In genomic region chr1:86443386-86444172, GRCm38 (mm10) we compare ENCODE assay signal across 8 mouse cellular contexts. TPM values are rescaled to one million over a fixed set of nuclear protein-coding genes. Genes with fewer than 3 reads are reported as not detected.
DNase-seq lines count a peak whose midpoint lies in the region; ATAC-seq and TF ChIP-seq lines count a peak whose summit lies in the region.

No protein-coding gene starts in this region.

- no peak for TF ChIP-seq CTCF in spleen, adult 2 months (IDR thresholded peaks at IDR 0.05; ENCODE audit: extremely low read depth, insufficient read depth, insufficient read length, insufficient replicate concordance)

- no peaks in the 10 kb centered on the region for H3K9me3 ChIP-seq in intestine, embryonic 15.5 days
- H3K9me3 ChIP-seq in midbrain, embryonic 14.5 days (ENCODE audit: control insufficient read depth, low read length): no peaks in the 10 kb centered on the region

- peaks cover 7% of the 10 kb centered on the region; the same call in 1 of the 2 replicates for H3K4me1 ChIP-seq in spleen, adult 2 months (ENCODE audit: control insufficient read depth, insufficient read depth, insufficient read length)
- H3K4me1 ChIP-seq in intestine, embryonic 15.5 days (replicated peaks): peaks cover 46% of the 10 kb centered on the region
- peaks cover 33% of the 10 kb centered on the region for H3K4me1 ChIP-seq in midbrain, embryonic 14.5 days (ENCODE audit: control insufficient read depth, insufficient read depth, low read length)

- ATAC-seq in intestine, embryonic 15.5 days: no peak
- ATAC-seq in midbrain, embryonic 14.5 days (ENCODE audit: low FRiP score, low TSS enrichment): no peak
- ATAC-seq in inflammation-experienced regulatory T-cells, adult 6 months: no peak

- TF ChIP-seq POLR2A in spleen, adult 2 months (IDR thresholded peaks at IDR 0.05; ENCODE audit: low read depth, low read length): no peak

- H3K9ac ChIP-seq in intestine, embryonic 15.5 days: peak overlapping the region; percentile 82
- H3K9ac ChIP-seq in midbrain, embryonic 14.5 days (replicated peaks; ENCODE audit: low read length): peak overlapping the region; percentile 95

- WGBS in spleen, adult 2 months: 49% methylated on average over 8 of the region's 8 CpGs
- WGBS in intestine, embryonic 15.5 days: 51% methylated on average over 8 of the region's 8 CpGs
- 56% methylated on average over 8 of the region's 8 CpGs for WGBS in midbrain, embryonic 14.5 days

- H3K27ac ChIP-seq in spleen, adult 2 months (ENCODE audit: insufficient read depth, low read length): peak overlapping the region; percentile 50; the same call in 1 of the 2 replicates
- H3K27ac ChIP-seq in intestine, embryonic 15.5 days: peak overlapping the region; percentile 99
- H3K27ac ChIP-seq in midbrain, embryonic 14.5 days (replicated peaks; ENCODE audit: low read depth, low read length): peak overlapping the region; percentile 99

- no peak overlapping the region for H3K4me3 ChIP-seq in spleen, adult 2 months (ENCODE audit: extremely low read depth, insufficient read depth, insufficient read length)
- H3K4me3 ChIP-seq in intestine, embryonic 15.5 days (replicated peaks): no peak overlapping the region
- H3K4me3 ChIP-seq in midbrain, embryonic 14.5 days (replicated peaks; ENCODE audit: low read depth, low read length): peak overlapping the region; percentile 51

- H3K36me3 ChIP-seq in spleen, adult 2 months (ENCODE audit: control insufficient read depth, insufficient read depth, low read length): no peaks in the 10 kb centered on the region
- no peaks in the 10 kb centered on the region for H3K36me3 ChIP-seq in intestine, embryonic 15.5 days
- H3K36me3 ChIP-seq in midbrain, embryonic 14.5 days (ENCODE audit: control insufficient read depth, insufficient read depth, low read length): no peaks in the 10 kb centered on the region

- H3K4me2 ChIP-seq in intestine, embryonic 15.5 days (replicated peaks): peak overlapping the region; percentile 92
- H3K4me2 ChIP-seq in midbrain, embryonic 14.5 days (ENCODE audit: low read length): peak overlapping the region; percentile 91

- DNase-seq in adrenal gland, adult (ENCODE audit: inconsistent age in 2 of 2, low spot score in 1 of 2): peak; percentile 55 to 81
- no peak for DNase-seq in adrenal gland, postnatal 25 days
- no peak for DNase-seq in spleen, adult 2 months (ENCODE audit: low read depth in 1 of 2, low spot score in 2 of 2)
- DNase-seq in spleen, postnatal 4 days (ENCODE audit: low spot score in 2 of 2): no peak
- peak; percentile 19 for DNase-seq in midbrain, embryonic 14.5 days
- DNase-seq in urinary bladder, postnatal 36 days (ENCODE audit: low spot score in 2 of 2): no peak

- no peaks in the 10 kb centered on the region for H3K27me3 ChIP-seq in spleen, adult 2 months (ENCODE audit: control insufficient read depth, insufficient read depth, low read length)
- H3K27me3 ChIP-seq in intestine, embryonic 15.5 days (replicated peaks): no peaks in the 10 kb centered on the region
- no peaks in the 10 kb centered on the region for H3K27me3 ChIP-seq in midbrain, embryonic 14.5 days (ENCODE audit: control insufficient read depth, insufficient read depth, low read length)

RNA-seq across cellular contexts. Expression of gene Tex44, which starts 17.4 kb away (rescaled TPM):
- not detected in 2 replicates for total RNA-seq in adrenal gland, postnatal 25 days (2021)
- not detected in 2 replicates for polyA plus RNA-seq in spleen, adult 2 months (2012; rRNA removed)
- polyA plus RNA-seq in intestine, embryonic 15.5 days (2015; fragmentation: Nextera tagmentation; extraction: Ambion mirVana): not detected in 2 replicates
- polyA plus RNA-seq in midbrain, embryonic 14.5 days (2014; fragmentation: Nextera tagmentation; extraction: Ambion mirVana): not detected in 2 replicates
- polyA plus RNA-seq in inflammation-experienced regulatory T-cells, adult 6 months (2017; shearing (Covaris generic)): not detected

RNA-seq across cellular contexts. Expression of gene Nmur1, which starts 17.6 kb away (rescaled TPM):
- not detected in 2 replicates for total RNA-seq in adrenal gland, postnatal 25 days (2021)
- 0.11 and 0.34 TPM in 2 replicates for polyA plus RNA-seq in spleen, adult 2 months (2012; rRNA removed)
- 0.27 and 0.36 TPM in 2 replicates for polyA plus RNA-seq in intestine, embryonic 15.5 days (2015; fragmentation: Nextera tagmentation; extraction: Ambion mirVana)
- not detected in 2 replicates for polyA plus RNA-seq in midbrain, embryonic 14.5 days (2014; fragmentation: Nextera tagmentation; extraction: Ambion mirVana)
- 1 to 10 TPM in 2 of 3 experiments, under 1 TPM in 1; 0.77 to 2.1 (median 1.5) TPM for polyA plus RNA-seq in inflammation-experienced regulatory T-cells, adult 6 months (2017; shearing (Covaris generic))

Comparison
In these comparisons a context has a peak if more than half of its experiments do, and no peak if none do; other contexts are left out.
1. DNase-seq: peak in adrenal gland, adult (2 of 2) and midbrain, embryonic 14.5 days (single experiment); none in adrenal gland, postnatal 25 days (single experiment), spleen, adult 2 months (0 of 2), spleen, postnatal 4 days (0 of 2) and urinary bladder, postnatal 36 days (0 of 2).
2. Peak in every context shown above with its lines, with median percentiles within 50 percentile points of each other: H3K27ac ChIP-seq.